Mouse (Mus musculus): Measurements from ENCODE around the gene Cd59a. TPM values are rescaled to one million over a fixed set of nuclear protein-coding genes. Genes with fewer than 3 reads are reported as not detected.
"Not testable (repeated sequence)": the region's sequence is repeated elsewhere in the genome, so short reads cannot be mapped to it uniquely, and the experiment has no call there.

Gene Cd59a
- polyA plus RNA-seq, 1 experiment from 2014 or later, result 38.2 TPM

GRCm38 (mm10) chr2:104097396-104097795 lies 1.8 kb downstream of the Cd59a start:
- WGBS, result 93% methylated on average over 4 of the region's 4 CpGs
- not testable (repeated sequence) for H3K27ac ChIP-seq (ENCODE audit: low read depth, low read length); ATAC-seq (ENCODE audit: low FRiP score, low TSS enrichment); H3K9ac ChIP-seq (ENCODE audit: low read depth, low read length); H3K4me1 ChIP-seq (ENCODE audit: control insufficient read depth, insufficient read depth, low read length); H3K4me3 ChIP-seq (ENCODE audit: low read length); H3K4me2 ChIP-seq (replicated peaks; ENCODE audit: low read depth, low read length); H3K9me3 ChIP-seq (ENCODE audit: control insufficient read depth, low read length); H3K36me3 ChIP-seq (ENCODE audit: control insufficient read depth, insufficient read depth, low read length); H3K27me3 ChIP-seq (ENCODE audit: control insufficient read depth, insufficient read depth, low read length)

- H3K9me3 ChIP-seq (ENCODE audit: control insufficient read depth, low read length), result no peaks in the 10 kb centered on the region
- no peak overlapping the region for H3K4me3 ChIP-seq (ENCODE audit: low read length)
- H3K27ac ChIP-seq (ENCODE audit: low read depth, low read length), result no peak overlapping the region
- no peaks in the 10 kb centered on the region for H3K27me3 ChIP-seq (ENCODE audit: control insufficient read depth, insufficient read depth, low read length)
- H3K4me1 ChIP-seq (ENCODE audit: control insufficient read depth, insufficient read depth, low read length), result peaks cover 5% of the 10 kb centered on the region; the same call in 1 of the 2 replicates
- WGBS, result 35% methylated on average over 3 of the region's 3 CpGs
- no peak overlapping the region for H3K4me2 ChIP-seq (replicated peaks; ENCODE audit: low read depth, low read length)
- ATAC-seq (ENCODE audit: low FRiP score, low TSS enrichment), result no peak
- H3K36me3 ChIP-seq (ENCODE audit: control insufficient read depth, insufficient read depth, low read length), result no peaks in the 10 kb centered on the region
- H3K9ac ChIP-seq (ENCODE audit: low read depth, low read length), result no peak overlapping the region
Measured at GRCm38 (mm10) chr2:104098529-104099230, 3.1 kb downstream of the Cd59a start.

GRCm38 (mm10) chr2:104099231-104099585 lies 3.6 kb downstream of the Cd59a start:
- no peak overlapping the region for H3K27ac ChIP-seq (ENCODE audit: low read depth, low read length)
- no peaks in the 10 kb centered on the region for H3K9me3 ChIP-seq (ENCODE audit: control insufficient read depth, low read length)
- 97% methylated on average over 2 of the region's 2 CpGs for WGBS
- ATAC-seq (ENCODE audit: low FRiP score, low TSS enrichment), result no peak
- H3K4me2 ChIP-seq (replicated peaks; ENCODE audit: low read depth, low read length), result no peak overlapping the region
- no peaks in the 10 kb centered on the region for H3K27me3 ChIP-seq (ENCODE audit: control insufficient read depth, insufficient read depth, low read length)
- H3K4me1 ChIP-seq (ENCODE audit: control insufficient read depth, insufficient read depth, low read length), result peaks cover 5% of the 10 kb centered on the region; the same call in 1 of the 2 replicates
- H3K9ac ChIP-seq (ENCODE audit: low read depth, low read length), result no peak overlapping the region
- H3K4me3 ChIP-seq (ENCODE audit: low read length), result no peak overlapping the region
- H3K36me3 ChIP-seq (ENCODE audit: control insufficient read depth, insufficient read depth, low read length), result no peaks in the 10 kb centered on the region

GRCm38 (mm10) chr2:104099946-104100345 lies 4.3 kb downstream of the Cd59a start:
- H3K27me3 ChIP-seq (ENCODE audit: control insufficient read depth, insufficient read depth, low read length), result no peaks in the 10 kb centered on the region
- no peak overlapping the region for H3K4me3 ChIP-seq (ENCODE audit: low read length)
- no peak overlapping the region for H3K27ac ChIP-seq (ENCODE audit: low read depth, low read length)
- H3K4me1 ChIP-seq (ENCODE audit: control insufficient read depth, insufficient read depth, low read length), result peaks cover 5% of the 10 kb centered on the region; the same call in 1 of the 2 replicates
- H3K4me2 ChIP-seq (replicated peaks; ENCODE audit: low read depth, low read length), result no peak overlapping the region
- WGBS, result 65% methylated on average over 1 of the region's 1 CpGs
- no peaks in the 10 kb centered on the region for H3K36me3 ChIP-seq (ENCODE audit: control insufficient read depth, insufficient read depth, low read length)
- H3K9me3 ChIP-seq (ENCODE audit: control insufficient read depth, low read length), result no peaks in the 10 kb centered on the region
- no peak overlapping the region for H3K9ac ChIP-seq (ENCODE audit: low read depth, low read length)
- no peak for ATAC-seq (ENCODE audit: low FRiP score, low TSS enrichment)

- no peaks in the 10 kb centered on the region for H3K36me3 ChIP-seq (ENCODE audit: control insufficient read depth, insufficient read depth, low read length)
- WGBS, result 80% methylated on average over 6 of the region's 6 CpGs
- no peaks in the 10 kb centered on the region for H3K4me1 ChIP-seq (ENCODE audit: control insufficient read depth, insufficient read depth, low read length)
- no peak overlapping the region for H3K4me2 ChIP-seq (replicated peaks; ENCODE audit: low read depth, low read length)
- H3K27ac ChIP-seq (ENCODE audit: low read depth, low read length), result no peak overlapping the region
- no peaks in the 10 kb centered on the region for H3K27me3 ChIP-seq (ENCODE audit: control insufficient read depth, insufficient read depth, low read length)
- ATAC-seq (ENCODE audit: low FRiP score, low TSS enrichment), result no peak
- no peak overlapping the region for H3K9ac ChIP-seq (ENCODE audit: low read depth, low read length)
- no peaks in the 10 kb centered on the region for H3K9me3 ChIP-seq (ENCODE audit: control insufficient read depth, low read length)
- no peak overlapping the region for H3K4me3 ChIP-seq (ENCODE audit: low read length)
Measured at GRCm38 (mm10) chr2:104104800-104105199, 9.2 kb downstream of the Cd59a start.

GRCm38 (mm10) chr2:104109021-104109420 lies 13.4 kb downstream of the Cd59a start:
- H3K9me3 ChIP-seq (ENCODE audit: control insufficient read depth, low read length); H3K4me2 ChIP-seq (replicated peaks; ENCODE audit: low read depth, low read length); H3K4me1 ChIP-seq (ENCODE audit: control insufficient read depth, insufficient read depth, low read length); H3K36me3 ChIP-seq (ENCODE audit: control insufficient read depth, insufficient read depth, low read length); H3K4me3 ChIP-seq (ENCODE audit: low read length); ATAC-seq (ENCODE audit: low FRiP score, low TSS enrichment); H3K27me3 ChIP-seq (ENCODE audit: control insufficient read depth, insufficient read depth, low read length); H3K9ac ChIP-seq (ENCODE audit: low read depth, low read length); H3K27ac ChIP-seq (ENCODE audit: low read depth, low read length): not testable (repeated sequence)
- WGBS, result 89% methylated on average over 2 of the region's 2 CpGs

- H3K4me3 ChIP-seq (ENCODE audit: low read length), result no peak overlapping the region
- no peak overlapping the region for H3K27ac ChIP-seq (ENCODE audit: low read depth, low read length)
- H3K4me2 ChIP-seq (replicated peaks; ENCODE audit: low read depth, low read length), result no peak overlapping the region
- ATAC-seq (ENCODE audit: low FRiP score, low TSS enrichment), result no peak
- H3K9ac ChIP-seq (ENCODE audit: low read depth, low read length), result no peak overlapping the region
- H3K4me1 ChIP-seq (ENCODE audit: control insufficient read depth, insufficient read depth, low read length), result no peaks in the 10 kb centered on the region
- no peaks in the 10 kb centered on the region for H3K27me3 ChIP-seq (ENCODE audit: control insufficient read depth, insufficient read depth, low read length)
- no peaks in the 10 kb centered on the region for H3K9me3 ChIP-seq (ENCODE audit: control insufficient read depth, low read length)
- WGBS, result 60% methylated on average over 2 of the region's 2 CpGs
- no peaks in the 10 kb centered on the region for H3K36me3 ChIP-seq (ENCODE audit: control insufficient read depth, insufficient read depth, low read length)
Measured at GRCm38 (mm10) chr2:104109528-104109927, 13.9 kb downstream of the Cd59a start.

- no peak overlapping the region for H3K4me3 ChIP-seq (ENCODE audit: low read length)
Measured at GRCm38 (mm10) chr2:104110031-104110430, 14.4 kb downstream of the Cd59a start.

GRCm38 (mm10) chr2:104111170-104111797 lies 15.7 kb downstream of the Cd59a start:
- not testable (repeated sequence) for H3K27me3 ChIP-seq (ENCODE audit: control insufficient read depth, insufficient read depth, low read length); H3K9ac ChIP-seq (ENCODE audit: low read depth, low read length); ATAC-seq (ENCODE audit: low FRiP score, low TSS enrichment); H3K4me3 ChIP-seq (ENCODE audit: low read length); H3K4me2 ChIP-seq (replicated peaks; ENCODE audit: low read depth, low read length); H3K9me3 ChIP-seq (ENCODE audit: control insufficient read depth, low read length); H3K36me3 ChIP-seq (ENCODE audit: control insufficient read depth, insufficient read depth, low read length); H3K4me1 ChIP-seq (ENCODE audit: control insufficient read depth, insufficient read depth, low read length); H3K27ac ChIP-seq (ENCODE audit: low read depth, low read length)
- WGBS, result no CpG with 5 or more reads among the region's 1 CpGs

More at GRCm38 (mm10) chr2:104110031-104110430, 14.4 kb downstream of the Cd59a start:
- Histone ChIP-seq H3K4me1 (ENCODE audit: control insufficient read depth, insufficient read depth, low read length) (no peaks in the 10 kb centered on the region), H3K9me3 (ENCODE audit: control insufficient read depth, low read length) (no peaks in the 10 kb centered on the region), H3K36me3 (ENCODE audit: control insufficient read depth, insufficient read depth, low read length) (no peaks in the 10 kb centered on the region), H3K9ac (ENCODE audit: low read depth, low read length) (no peak overlapping the region), H3K27me3 (ENCODE audit: control insufficient read depth, insufficient read depth, low read length) (no peaks in the 10 kb centered on the region), H3K27ac (ENCODE audit: low read depth, low read length) (no peak overlapping the region), H3K4me2 (replicated peaks; ENCODE audit: low read depth, low read length) (no peak overlapping the region)
- WGBS, result 74% methylated on average over 4 of the region's 4 CpGs
- ATAC-seq (ENCODE audit: low FRiP score, low TSS enrichment), result no peak
